Mouse (Mus musculus) heart, postnatal 14 days (tissue): Measurements from ENCODE around the gene Tcf3. TPM values are rescaled to one million over a fixed set of nuclear protein-coding genes. Genes with fewer than 3 reads are reported as not detected.

ENCODE experiments used
- DNase-seq, 2 experiments: peaks; one replicate each; pipeline ENCODE4 v3.0.0; 2021 to 2022
- intact Hi-C: fragments of 180-260 bp; cut with DNase I; formaldehyde crosslinking; loops from one replicate; pipeline ENCODE4 v1.15.1; 2025
- long read RNA-seq, 2 experiments: library from polyadenylated mRNA; stranded (forward); transcript quantifications; one replicate each; pipeline ENCODE4 v2.0.0; 2021
- total RNA-seq, 2 experiments: library from RNA; stranded (reverse); gene quantifications; 2 replicates each; pipeline ENCODE4 v1.2.3; 2021

Tcf3 gene
- total RNA-seq = 10 to 100 TPM; 31.7 to 32.5 TPM
- long read RNA-seq, experiment 1, transcript Tcf3-209 (19 exons, 2,950 nt) = minor isoform, 13 of 86 reads
- long read RNA-seq, experiment 1, transcript Tcf3-202 (19 exons, 2,829 nt) = major isoform, 19 of 86 reads
- long read RNA-seq, experiment 1, transcript Tcf3-210 (19 exons, 2,839 nt) = minor isoform, 5 of 86 reads
- long read RNA-seq, experiment 1, transcript Tcf3-207 (19 exons, 2,920 nt) = minor isoform, 9 of 86 reads
- long read RNA-seq, experiment 1, partial matches to known transcripts = 17 of 86 reads
- long read RNA-seq, experiment 1, other reads (novel, unspliced or antisense) = 14 of 86 reads
- long read RNA-seq, experiment 2, transcript Tcf3-202 (19 exons, 2,829 nt) = minor isoform, 13 of 99 reads
- long read RNA-seq, experiment 2, transcript Tcf3-209 (19 exons, 2,950 nt) = major isoform, 20 of 99 reads
- long read RNA-seq, experiment 2, transcript Tcf3-207 (19 exons, 2,920 nt) = minor isoform, 12 of 99 reads
- long read RNA-seq, experiment 2, transcript Tcf3-201 (19 exons, 2,842 nt) = minor isoform, 5 of 99 reads
- long read RNA-seq, experiment 2, partial matches to known transcripts = 10 of 99 reads
- long read RNA-seq, experiment 2, other reads (novel, unspliced or antisense) = 27 of 99 reads

DNA sequence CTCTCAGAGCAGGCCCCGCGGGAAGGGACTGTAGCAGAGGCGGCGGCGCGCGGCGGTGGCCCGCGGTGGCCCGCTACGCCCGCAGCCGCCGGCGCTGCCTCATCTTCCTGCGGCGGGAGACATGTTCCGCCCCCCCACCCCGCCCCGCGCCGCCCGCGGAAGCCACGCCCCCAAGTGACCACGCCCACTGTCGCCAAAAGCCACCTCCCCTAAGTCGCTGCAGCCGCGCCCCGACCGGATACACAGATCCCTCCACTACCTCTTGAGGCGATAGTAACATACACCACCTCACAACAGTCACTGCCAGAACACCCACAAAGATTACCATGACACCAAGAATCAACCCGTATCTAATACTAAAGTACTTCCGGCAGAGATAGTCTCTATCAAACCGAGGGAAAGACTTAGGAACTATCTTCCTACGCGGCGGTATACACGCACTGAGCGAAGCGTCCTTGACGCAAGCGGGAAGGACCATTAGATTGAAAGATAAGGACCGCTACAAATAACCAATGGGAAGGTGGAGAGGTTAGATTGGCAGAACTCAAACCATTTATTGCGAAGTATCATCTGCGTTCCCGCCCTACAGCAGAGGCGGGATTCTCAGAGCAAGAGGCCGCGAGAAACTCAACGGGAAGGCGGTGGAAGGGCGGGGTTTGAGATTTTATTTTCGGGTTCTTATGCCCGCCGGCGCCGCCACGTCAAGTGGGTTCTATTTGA lies at the start of gene Tcf3:
Gene Tcf3, minus strand, starts transcription at position 135 of the 720 bp plus-strand sequence.
- intact Hi-C loops = loop anchor here (10.0 kb wide), 1 partner anchor 261 kb away; no protein-coding TSS in a partner anchor
- peak; percentile 96 for DNase-seq

DNA sequence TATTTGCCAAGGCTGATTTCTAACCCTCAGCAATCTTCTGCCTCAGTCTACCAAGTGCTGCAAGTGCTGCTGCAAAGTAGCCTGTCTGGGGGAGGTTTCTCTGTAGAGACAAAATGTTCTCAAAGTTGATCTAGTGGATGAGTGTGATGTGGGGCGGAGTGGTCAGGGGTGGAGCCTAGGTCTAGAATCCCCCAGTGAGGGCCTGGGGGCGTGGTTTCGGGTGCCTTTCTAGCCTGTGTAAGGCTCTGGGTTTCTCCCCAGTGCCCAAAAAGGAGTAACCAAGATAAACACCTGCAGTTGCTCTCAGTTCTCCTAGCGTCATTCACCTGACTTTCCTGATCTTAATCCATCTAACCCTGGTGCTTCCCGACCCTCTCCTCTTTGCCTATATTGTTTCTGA lies 47.6 kb upstream of the Tcf3 start:
- intact Hi-C loops = no loop called here
- DNase-seq = no peak

DNA sequence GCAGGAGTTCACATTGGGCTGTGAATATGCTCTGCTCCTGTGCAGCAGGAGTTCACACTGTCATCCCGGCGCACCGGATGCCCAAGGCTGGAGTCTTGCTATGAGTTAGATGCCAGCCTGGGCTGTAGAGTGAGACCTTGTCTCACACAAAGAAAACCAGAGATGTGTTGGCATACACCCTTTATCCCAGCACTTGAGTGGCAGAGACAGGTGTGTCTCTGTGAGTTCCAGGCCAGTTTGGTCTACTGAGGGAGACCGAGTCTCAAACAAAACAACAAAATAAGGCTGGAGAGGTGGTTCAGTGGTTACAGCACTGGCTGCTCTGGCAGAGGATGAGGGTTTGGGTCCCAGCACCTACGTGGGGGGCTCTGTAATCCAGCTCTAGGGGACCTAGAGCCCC lies 45.1 kb upstream of the Tcf3 start:
- intact Hi-C loops = no loop called here
- no peak for DNase-seq

DNA sequence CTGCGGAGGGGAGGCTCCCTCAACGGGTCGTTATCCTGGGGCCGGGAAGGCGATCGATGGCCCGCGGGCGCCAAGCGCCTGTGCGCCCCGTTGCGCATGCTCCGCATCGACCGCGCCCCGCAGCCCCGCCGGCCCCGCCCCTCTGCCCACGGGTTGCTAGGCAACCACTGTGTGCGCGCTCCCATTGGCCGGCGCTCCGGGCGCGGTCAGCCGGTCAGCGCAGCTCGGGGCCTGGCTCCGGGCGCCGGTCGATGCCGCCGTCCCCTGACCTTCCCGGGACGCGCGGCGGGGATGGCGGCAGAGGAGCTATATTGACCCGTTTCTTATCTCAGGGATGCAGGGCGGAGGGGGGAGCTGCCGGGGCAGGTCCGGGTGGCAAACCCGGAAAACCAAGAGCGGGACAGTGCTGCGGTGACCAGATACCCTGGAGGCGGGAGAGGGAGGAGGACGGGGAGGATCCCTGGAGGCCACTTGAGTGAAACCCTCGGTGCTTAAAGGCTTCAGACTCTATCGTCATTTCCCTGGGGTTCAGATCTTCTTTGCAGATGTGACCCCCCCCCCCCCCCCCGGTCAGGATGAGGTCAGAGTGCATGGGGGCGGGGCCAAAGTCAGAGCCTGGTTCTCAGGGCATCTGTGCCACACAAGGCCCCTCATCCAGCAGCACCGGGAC lies 42.0 kb upstream of the Tcf3 start:
- DNase-seq = peak; percentile 92 to 93
- intact Hi-C loops = no loop called here

DNA sequence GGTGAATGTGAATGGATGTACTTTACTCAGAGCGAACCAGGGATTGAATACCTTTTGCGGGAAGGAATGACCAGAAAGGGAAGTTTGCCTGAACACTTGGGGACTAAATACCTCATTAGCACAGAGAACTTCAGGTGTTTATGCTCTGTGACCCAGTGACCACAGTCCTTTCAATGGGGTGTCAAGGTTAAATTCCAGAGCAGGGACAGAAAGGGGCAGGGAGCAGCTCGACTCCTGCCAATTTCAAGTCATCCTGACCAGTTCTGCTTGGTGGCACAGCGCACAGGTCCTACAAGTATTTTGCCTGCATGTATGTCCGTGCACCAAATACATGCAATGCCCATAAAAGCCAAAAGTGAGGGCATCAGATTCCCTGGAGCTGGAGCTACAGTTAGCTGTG lies 31.6 kb upstream of the Tcf3 start:
- intact Hi-C loops = no loop called here

DNA sequence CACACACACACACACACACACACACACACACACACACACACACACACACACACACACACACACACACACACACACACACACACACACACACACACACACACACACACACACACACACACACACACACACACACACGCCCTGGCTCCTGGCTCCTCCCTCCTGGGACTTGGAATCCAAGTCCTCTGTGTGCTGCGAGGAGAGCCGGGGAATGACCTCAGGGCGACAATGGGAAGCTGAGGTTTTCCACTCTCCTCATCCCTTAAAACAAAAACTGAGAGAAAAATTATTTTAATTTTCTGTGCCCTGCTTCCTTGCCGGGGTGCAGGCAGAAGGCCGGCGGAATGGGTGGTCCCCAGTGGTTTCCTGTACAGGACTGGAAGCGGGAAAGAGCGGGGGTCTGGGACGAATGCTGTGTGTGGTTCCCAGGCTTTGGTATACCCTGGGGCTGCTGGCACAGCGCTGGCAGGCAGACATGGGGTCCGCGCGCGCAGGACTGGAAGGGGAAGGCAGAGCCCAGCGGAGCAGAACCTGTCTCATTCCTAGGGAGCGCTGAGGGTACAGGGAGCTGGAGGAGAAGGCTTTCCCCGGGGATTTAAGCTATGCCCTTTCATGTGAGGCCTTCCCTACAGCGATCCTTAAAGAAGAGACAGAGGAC lies 31.1 kb upstream of the Tcf3 start:
- intact Hi-C loops = no loop called here
- peak in 1 of 2 experiments; percentile 25 for DNase-seq

More for the DNA sequence above, 31.6 kb upstream of the Tcf3 start:
- DNase-seq = no peak

DNA sequence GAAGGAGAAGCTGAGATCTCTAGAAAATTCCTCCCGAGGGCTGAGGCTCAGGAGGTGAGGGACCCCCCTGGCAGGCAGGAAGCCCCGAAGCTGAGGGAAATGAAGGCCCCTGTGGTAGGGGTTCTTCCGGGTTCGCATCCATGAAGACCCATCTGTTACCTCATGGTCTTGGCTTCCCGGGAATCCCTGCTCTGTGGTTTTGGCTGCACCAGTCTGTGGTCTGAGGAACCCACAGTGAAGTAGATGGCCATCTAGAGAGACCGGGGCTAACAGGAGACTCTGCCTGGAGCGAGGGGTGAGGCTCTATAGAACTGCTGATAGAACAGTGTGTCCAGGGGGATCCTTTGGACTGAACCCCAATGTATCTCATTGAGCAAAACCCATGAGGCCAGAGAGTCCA lies 27.9 kb upstream of the Tcf3 start:
- DNase-seq = no peak
- intact Hi-C loops = no loop called here

DNA sequence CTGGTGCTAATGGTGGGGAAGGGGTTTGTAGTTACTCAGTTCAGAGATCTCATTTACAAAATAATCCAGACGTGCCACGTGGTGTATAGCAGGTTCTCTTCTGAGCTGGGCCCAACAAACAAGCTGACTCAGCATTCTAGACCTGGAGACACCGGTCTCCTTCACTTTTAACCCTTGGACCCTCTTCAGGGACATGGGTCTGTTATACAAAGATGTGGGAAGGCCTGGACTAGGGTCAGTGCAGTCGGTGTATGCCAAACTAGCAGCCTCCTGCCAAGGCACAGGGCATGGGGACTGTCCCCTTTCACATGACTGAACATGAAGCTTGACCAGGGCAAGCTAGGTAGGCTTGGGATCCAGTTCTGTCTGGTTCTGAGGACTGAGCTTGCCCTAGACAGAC lies 26.9 kb upstream of the Tcf3 start:
- DNase-seq = no peak
- intact Hi-C loops = no loop called here

DNA sequence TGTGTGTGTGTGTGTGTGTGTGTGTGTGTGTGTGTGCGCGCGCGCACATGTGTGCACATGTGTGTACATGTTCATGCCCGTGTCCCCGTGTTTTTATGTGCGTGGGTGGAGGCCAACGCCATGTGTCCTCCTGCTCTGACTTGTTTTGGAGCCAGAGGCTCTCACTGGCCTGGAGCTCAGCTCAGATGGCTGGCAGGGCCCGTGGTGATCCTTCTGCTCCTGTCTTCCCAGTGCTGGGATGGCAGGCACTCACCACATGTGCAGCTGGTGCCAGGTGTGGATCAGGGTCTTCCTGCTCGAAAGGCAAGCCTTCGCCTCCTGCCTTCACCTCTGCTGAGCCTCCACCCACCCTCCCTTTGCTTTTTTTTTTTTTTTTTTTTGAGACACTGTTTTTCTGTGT lies 26.2 kb upstream of the Tcf3 start:
- no peak for DNase-seq
- intact Hi-C loops = no loop called here

DNA sequence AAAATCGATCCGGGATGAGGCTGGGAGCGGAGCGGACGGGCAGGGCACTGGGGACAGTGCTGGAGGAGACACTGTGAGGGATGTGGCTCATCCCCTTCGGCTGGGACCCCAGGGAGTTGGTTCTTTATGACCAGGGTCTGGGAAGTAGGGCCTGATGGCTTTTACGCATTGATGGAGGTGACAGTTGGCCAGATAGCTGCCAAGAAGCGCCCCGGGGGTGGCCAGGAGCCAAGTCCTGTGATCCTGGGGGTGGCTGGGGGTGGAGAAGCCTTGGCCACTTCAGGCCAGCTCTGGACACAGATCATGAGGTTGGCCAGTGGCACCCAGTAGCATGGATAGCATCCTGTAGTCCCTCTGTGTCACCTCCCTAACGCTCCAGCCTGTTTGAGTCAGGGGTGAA lies 25.8 kb upstream of the Tcf3 start:
- intact Hi-C loops = no loop called here
- DNase-seq = no peak

DNA sequence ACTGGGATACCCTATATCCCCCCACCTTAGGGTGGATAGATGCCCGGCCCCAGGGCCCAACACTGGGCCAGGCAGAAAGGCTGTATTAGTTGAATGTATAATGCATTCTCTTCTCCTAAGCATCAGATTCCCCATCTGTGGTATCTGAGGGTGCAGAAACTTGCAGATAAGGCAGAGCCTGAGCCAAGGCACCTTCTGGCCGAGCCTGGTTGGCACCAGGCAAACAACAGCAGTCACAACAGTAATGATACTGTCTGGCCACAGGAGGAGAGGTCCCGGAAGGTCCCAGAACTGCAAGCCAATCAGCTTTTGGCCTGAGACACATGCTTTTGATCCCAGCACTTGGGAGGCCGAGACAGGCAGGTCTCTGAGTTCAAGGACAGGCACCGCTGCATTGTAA lies 22.2 kb upstream of the Tcf3 start:
- DNase-seq = no peak
- intact Hi-C loops = no loop called here

DNA sequence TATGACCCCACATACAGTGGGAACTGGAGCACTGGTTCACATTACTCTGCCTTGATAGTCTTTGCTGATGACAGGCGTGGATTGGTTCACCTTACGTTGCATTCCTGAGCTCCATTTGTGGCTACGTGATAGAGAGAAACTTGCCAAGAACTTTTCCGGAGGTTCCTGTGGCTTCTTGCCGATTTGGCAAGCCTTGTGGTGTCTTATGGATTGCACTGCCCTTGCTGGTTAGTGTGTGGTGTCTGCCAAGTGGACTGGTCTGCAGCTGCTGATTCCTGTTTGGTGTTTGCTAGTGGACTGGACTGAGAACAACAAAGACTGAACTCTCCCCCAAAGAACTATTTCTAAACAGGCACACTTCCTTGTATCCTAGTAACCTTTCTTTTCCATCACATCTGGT lies 21.3 kb upstream of the Tcf3 start:
- no peak for DNase-seq
- intact Hi-C loops = no loop called here

DNA sequence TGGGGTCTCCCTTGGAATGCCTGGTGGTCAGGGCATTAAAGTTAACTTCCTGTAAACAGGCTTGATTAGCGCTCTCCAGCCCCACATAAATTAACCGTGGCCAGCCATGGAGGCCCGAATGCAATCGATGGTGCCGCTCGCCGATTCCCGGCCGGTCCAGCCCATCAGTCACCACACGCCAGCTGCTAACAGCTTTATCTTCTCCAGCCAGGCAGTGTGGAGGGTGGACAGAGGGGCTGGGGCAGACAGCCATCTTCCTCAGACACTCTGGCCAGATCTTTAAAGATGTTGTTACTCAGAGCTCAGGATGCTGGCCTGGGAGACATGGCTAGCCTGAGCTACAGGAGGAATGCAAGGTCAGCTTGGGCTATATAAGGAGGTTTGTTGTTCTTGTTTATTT lies 20.2 kb upstream of the Tcf3 start:
- DNase-seq = no peak
- intact Hi-C loops = no loop called here

DNA sequence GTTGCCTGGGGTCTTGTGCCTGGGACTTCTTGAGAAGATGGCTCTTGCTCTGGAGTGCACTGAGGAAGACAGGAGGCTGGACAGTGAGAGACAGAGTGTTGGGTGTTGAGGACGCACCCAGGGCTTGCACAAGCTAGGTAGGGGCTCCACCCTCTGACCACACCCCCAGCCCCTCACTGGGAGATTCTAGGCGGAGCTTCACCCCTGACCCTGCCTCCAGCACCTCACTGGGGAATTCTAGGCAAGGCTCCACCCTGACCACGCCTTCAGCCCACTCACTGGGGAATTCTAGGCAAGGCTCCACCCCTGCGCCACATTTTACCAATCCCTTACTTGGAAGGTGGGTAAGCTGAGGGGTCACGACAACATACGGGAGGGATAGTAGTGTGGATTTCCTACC lies 17.2 kb upstream of the Tcf3 start:
- intact Hi-C loops = no loop called here
- DNase-seq = no peak

DNA sequence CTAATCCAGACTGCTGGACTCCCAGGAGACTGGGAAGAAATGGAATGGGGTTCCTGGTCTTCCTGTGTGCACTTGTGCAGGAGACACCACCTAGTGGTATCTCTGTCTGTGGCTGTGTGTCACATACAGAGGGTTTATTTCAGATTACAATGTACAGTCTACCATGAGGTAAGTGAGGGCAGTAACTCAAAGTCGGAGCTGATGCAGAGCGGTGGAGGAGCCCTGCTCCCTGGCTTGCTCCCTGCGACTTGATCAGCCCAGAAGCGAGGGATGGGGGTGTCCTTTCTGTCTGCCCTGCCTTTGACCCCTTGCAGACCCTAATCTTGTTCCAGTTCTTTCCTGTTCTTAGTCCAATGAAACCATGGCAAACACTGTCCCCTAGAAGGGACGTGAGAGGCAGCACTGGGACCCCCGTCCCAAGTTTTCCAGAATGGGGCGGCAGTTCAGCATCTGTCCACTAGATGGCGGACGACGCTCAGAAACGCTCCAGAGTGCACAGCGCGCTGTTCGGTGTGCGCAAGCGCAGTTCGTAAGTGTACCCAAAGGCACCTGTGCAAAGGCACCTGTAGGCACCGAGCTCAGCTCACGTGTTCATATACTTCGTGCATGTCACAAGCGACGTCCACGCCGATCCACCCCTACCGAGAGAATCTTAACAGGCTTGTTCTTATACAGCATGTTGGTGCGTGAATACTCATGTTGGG lies 12.6 kb upstream of the Tcf3 start:
- intact Hi-C loops = loop anchor here (1.0 to 2.0 kb wide), 4 partner anchors 63 to 115 kb away; partner anchors contain the start of gene Rexo1
- peak; percentile 79 to 83 for DNase-seq

DNA sequence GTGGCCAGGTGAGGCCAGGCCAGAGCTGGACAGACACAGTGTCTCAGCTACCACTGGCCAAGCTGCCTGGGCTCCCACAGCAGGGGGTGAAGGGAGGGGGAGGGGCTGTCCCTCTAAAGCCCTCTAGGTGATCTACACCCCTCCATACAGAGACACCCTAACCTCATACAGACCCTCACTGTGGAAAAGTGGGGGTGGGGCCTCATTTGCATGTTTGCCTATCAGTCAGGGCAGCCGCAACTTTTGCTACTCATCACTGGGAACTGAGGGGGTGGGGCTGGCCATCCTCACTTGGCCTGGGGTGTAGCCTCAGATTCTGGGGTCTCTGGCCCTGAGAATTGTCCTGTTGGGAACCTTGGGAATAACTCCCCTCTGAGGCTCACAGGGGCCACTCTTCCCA lies 11.6 kb upstream of the Tcf3 start:
- no peak for DNase-seq
- intact Hi-C loops = loop anchor here (2.0 kb wide), 1 partner anchor 68 kb away; no protein-coding TSS in a partner anchor

DNA sequence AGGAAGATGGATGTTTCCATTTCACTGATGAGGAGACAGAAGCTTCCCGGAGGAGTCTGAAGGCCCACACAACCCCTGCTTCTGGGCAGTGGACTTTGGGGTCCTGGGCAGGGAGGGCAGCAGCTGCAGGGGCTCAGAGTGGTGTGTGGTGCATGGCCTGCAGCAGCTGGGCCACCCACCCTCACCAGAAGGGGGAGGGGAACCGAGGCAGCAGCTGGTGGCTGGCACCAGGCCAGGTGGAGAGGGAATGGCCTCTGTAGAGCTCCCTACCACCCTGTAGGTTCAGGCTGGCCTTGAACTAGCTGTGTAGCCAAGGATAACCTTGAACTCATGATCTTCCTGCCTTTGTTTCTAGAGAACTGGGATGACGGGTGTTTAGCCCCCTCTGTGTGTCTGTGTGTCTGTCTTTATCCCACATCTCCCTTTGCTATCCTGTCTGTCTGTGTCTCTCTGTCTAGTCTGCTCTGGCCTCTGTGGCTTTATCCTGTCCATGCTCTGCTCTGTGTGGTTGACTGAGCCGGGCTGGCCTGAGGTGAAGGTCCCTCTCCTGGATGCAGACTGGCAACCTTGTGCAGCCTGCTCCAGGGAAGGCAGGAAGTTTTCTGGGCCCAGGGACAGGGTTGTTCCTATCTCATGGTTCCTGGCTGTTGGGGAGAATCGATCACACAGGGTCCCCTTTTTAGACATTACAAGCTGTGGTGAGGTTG lies 11.0 kb upstream of the Tcf3 start:
- intact Hi-C loops = loop anchor here (2.0 kb wide), 1 partner anchor 68 kb away; no protein-coding TSS in a partner anchor
- no peak for DNase-seq

DNA sequence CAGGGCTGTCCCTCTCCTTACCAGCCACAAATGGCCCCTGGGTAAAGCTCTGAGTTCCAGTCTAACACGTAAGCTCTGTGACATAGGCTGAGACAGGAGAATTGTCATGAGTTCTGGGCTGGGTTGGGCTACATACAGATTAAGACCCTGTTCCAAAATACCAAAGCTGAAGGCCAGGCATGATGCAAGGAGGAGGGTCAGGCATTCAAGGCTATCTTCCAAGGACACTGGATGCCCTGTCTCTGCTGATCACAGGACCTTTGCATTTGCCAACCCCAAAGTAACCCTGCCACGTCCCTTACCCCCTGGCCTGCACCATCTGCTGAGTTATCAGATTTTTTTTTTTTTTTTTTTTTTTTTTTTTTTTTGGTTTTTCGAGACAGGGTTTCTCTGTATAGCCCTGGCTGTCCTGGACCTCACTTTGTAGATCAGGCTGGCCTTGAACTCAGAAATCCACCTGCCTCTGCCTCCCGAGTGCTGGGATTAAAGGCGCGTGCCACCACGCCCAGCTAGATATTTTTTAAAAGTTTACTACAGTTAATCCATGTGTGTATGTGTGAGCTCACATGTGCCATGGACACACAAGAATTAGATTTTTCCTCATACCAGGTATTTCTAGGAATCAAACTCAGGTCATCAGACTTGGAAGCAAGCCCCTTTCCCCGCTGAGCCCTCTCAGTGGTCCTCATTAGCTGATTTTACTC lies 10.3 kb upstream of the Tcf3 start:
- intact Hi-C loops = loop anchor here (2.0 kb wide), 1 partner anchor 67 kb away; no protein-coding TSS in a partner anchor
- DNase-seq = no peak
